Mouse (Mus musculus) lung, postnatal 0 days (tissue): Measurements from ENCODE around the gene Pck2.

Source experiments
- CTCF ChIP-seq: IDR thresholded peaks from 2 replicates; pipeline ENCODE4 v1.5.1; 2016; ENCODE audit warnings: antibody characterized with exemption, mild to moderate bottlenecking
- EP300 ChIP-seq: IDR thresholded peaks from 2 replicates; pipeline ENCODE4 v1.6.1; 2016; ENCODE audit warnings: antibody characterized with exemption, mild to moderate bottlenecking, control low read depth

GRCm38 (mm10) chr14:55576376-55576775 lies 36.3 kb downstream of the Pck2 start:
- TF ChIP-seq CTCF, result no peak
- TF ChIP-seq EP300, result no peak
